8 mouse cellular contexts compared by ENCODE assay signal in genomic region chr8:83899363-83900252, GRCm38 (mm10). TPM values are rescaled to one million over a fixed set of nuclear protein-coding genes. Genes with fewer than 3 reads are reported as not detected.
DNase-seq lines count a peak whose midpoint lies in the region; ATAC-seq lines count a peak whose summit lies in the region.

Gene Adgrl1 (plus strand): TSS chr8:83900105.

- WGBS in hindbrain, embryonic 14.5 days = 0% methylated on average over 66 of the region's 70 CpGs

- H3K36me3 ChIP-seq in hindbrain, embryonic 14.5 days (replicated peaks; ENCODE audit: control insufficient read depth, insufficient read depth) = no peaks in the 10 kb centered on the region

- H3K9me3 ChIP-seq in hindbrain, embryonic 14.5 days (ENCODE audit: control insufficient read depth, low read length) = no peaks in the 10 kb centered on the region

- ATAC-seq in hindbrain, embryonic 14.5 days (ENCODE audit: low FRiP score) = peak; percentile 91

- peaks cover 41% of the 10 kb centered on the region for H3K4me1 ChIP-seq in hindbrain, embryonic 14.5 days (replicated peaks; ENCODE audit: control insufficient read depth, insufficient read depth, low read length)

- DNase-seq in R1 (ENCODE audit: low read depth, low spot score) = peak; percentile 97
- DNase-seq in cerebellum, postnatal 14 days = peak; percentile 98 to 99
- DNase-seq in frontal cortex, postnatal 36 days (ENCODE audit: low spot score in 2 of 2) = peak; percentile 93 to 95
- peak; percentile 93 for DNase-seq in hindbrain, embryonic 14.5 days (ENCODE audit: low spot score)
- peak; percentile 87 to 94 for DNase-seq in layer of hippocampus, postnatal 25 days (ENCODE audit: extremely low spot score in 1 of 2, low spot score in 1 of 2)
- DNase-seq in lung, postnatal 14 days = peak; percentile 91
- peak; percentile 94 for DNase-seq in retina, embryonic 14.5 days (ENCODE audit: low spot score)
- peak; percentile 91 for DNase-seq in thymus, postnatal 36 days

- H3K9ac ChIP-seq in hindbrain, embryonic 14.5 days = peak within 1 kb of the TSS; percentile 98

- H3K27ac ChIP-seq in hindbrain, embryonic 14.5 days = peak within 1 kb of the TSS; percentile 99

- 0 out of 2 replicates have a peak, but pooled peaks cover 4% of the 10 kb centered on the region for H3K27me3 ChIP-seq in hindbrain, embryonic 14.5 days (ENCODE audit: control insufficient read depth, insufficient read depth, low read length)

- H3K4me2 ChIP-seq in hindbrain, embryonic 14.5 days (replicated peaks) = peak within 1 kb of the TSS; percentile 72

- peak within 1 kb of the TSS; percentile 98 for H3K4me3 ChIP-seq in hindbrain, embryonic 14.5 days (replicated peaks; ENCODE audit: low read length)

RNA-seq across cellular contexts. Expression of gene Adgrl1, which starts in this region (rescaled TPM):
- 67.1 and 72.0 TPM in 2 replicates for polyA plus RNA-seq in hindbrain, embryonic 14.5 days (2014; fragmentation: Nextera tagmentation; extraction: Ambion mirVana)
- 100 to 1,000 TPM; 315 to 348 TPM for total RNA-seq in layer of hippocampus, postnatal 25 days (2021)

Comparison
In these comparisons a context has a peak if more than half of its experiments do, and no peak if none do; other contexts are left out.
1. Peak in every context shown above with its lines: DNase-seq, ATAC-seq, H3K4me3 ChIP-seq and H3K27ac ChIP-seq.